Mouse (Mus musculus) gastrocnemius, adult 18-20 months (tissue): Measurements from ENCODE around the gene Tspan4. TPM values are rescaled to one million over a fixed set of nuclear protein-coding genes. Genes with fewer than 3 reads are reported as not detected.
"Not testable (repeated sequence)": the region's sequence is repeated elsewhere in the genome, so short reads cannot be mapped to it uniquely, and the experiment has no call there.

Experiments used
- DNase-seq: peaks from one replicate; pipeline ENCODE4 v3.0.0; 2021; ENCODE audit warnings: low spot score
- total RNA-seq, 2 experiments: library from RNA; stranded (reverse); gene quantifications; 2 replicates each; pipeline ENCODE4 v1.2.3; 2021

The Tspan4 gene
- total RNA-seq, 2 experiments from 2014 or later = 6.6 to 7.1 TPM

- no peak for DNase-seq
Observed at GRCm38 (mm10) chr7:141438201-141438968, 36.7 kb upstream of the Tspan4 start.

- no peak for DNase-seq
Observed at GRCm38 (mm10) chr7:141439140-141439679, 35.8 kb upstream of the Tspan4 start.

GRCm38 (mm10) chr7:141439811-141440210, 35.2 kb upstream of the Tspan4 start:
- no peak for DNase-seq

GRCm38 (mm10) chr7:141440613-141441012, 34.4 kb upstream of the Tspan4 start:
- DNase-seq = peak; percentile 52

GRCm38 (mm10) chr7:141441460-141441859, 33.6 kb upstream of the Tspan4 start:
- no peak for DNase-seq

- DNase-seq = no peak
Observed at GRCm38 (mm10) chr7:141442199-141442598, 32.8 kb upstream of the Tspan4 start.

GRCm38 (mm10) chr7:141443081-141443821, 31.8 kb upstream of the Tspan4 start:
- DNase-seq = no peak

- peak; percentile 44 for DNase-seq
Observed at GRCm38 (mm10) chr7:141443828-141444237, 31.2 kb upstream of the Tspan4 start, which contains the start of gene Pidd1. Pidd1 (minus strand) TSS chr7:141444025.

- not testable (repeated sequence) for DNase-seq
Observed at GRCm38 (mm10) chr7:141446374-141446773, 28.7 kb upstream of the Tspan4 start.

GRCm38 (mm10) chr7:141447110-141447991, 27.7 kb upstream of the Tspan4 start, which contains the start of gene Rplp2:
Rplp2 (plus strand) TSS chr7:141447370.
- peak; percentile 94 for DNase-seq

- no peak for DNase-seq
Observed at GRCm38 (mm10) chr7:141451928-141452327, 23.1 kb upstream of the Tspan4 start.

GRCm38 (mm10) chr7:141453636-141454035, 21.4 kb upstream of the Tspan4 start:
- DNase-seq = no peak

- DNase-seq = peak; percentile 96
Observed at GRCm38 (mm10) chr7:141454967-141455551, 20.0 kb upstream of the Tspan4 start, which contains the start of gene Pnpla2. Pnpla2 (plus strand) TSS chr7:141455198.

GRCm38 (mm10) chr7:141455610-141456314, 19.3 kb upstream of the Tspan4 start:
- peak; percentile 90 for DNase-seq

- peak; percentile 63 for DNase-seq
Observed at GRCm38 (mm10) chr7:141456739-141457138, 18.3 kb upstream of the Tspan4 start.

GRCm38 (mm10) chr7:141457236-141457635, 17.8 kb upstream of the Tspan4 start:
- no peak for DNase-seq

- no peak for DNase-seq
Observed at GRCm38 (mm10) chr7:141457986-141458660, 16.9 kb upstream of the Tspan4 start.

GRCm38 (mm10) chr7:141458661-141459060, 16.4 kb upstream of the Tspan4 start:
- no peak for DNase-seq

- DNase-seq = peak; percentile 31
Observed at GRCm38 (mm10) chr7:141459301-141459711, 15.7 kb upstream of the Tspan4 start.
